Mouse (Mus musculus) stomach, embryonic 15.5 days (tissue): ENCODE data around the gene Ksr2. TPM values are rescaled to one million over a fixed set of nuclear protein-coding genes. Genes with fewer than 3 reads are reported as not detected.
A peak's percentile ranks its signal among the peaks of the same experiment; 100 is the strongest.

ENCODE experiments used
- ATAC-seq: fragments of 200-750 bp; cut with Nextera tagmentation; 2 replicates; pipeline ENCODE4 v1.8.0; 2017; ENCODE audit warnings: low read depth, moderate number of reproducible peaks, moderate TSS enrichment; ENCODE audit not compliant: insufficient read depth, low FRiP score
- H3K27ac ChIP-seq: fragments of 300-500 bp; sonication (generic); 2 replicates; pipeline ENCODE4 v1.5.1; 2015; ENCODE audit warnings: mild to moderate bottlenecking, inconsistent platforms
- H3K27me3 ChIP-seq: fragments of 300-500 bp; sonication (generic); replicated peaks from 2 replicates; pipeline ENCODE4 v1.6.1; 2015; ENCODE audit warnings: inconsistent platforms
- H3K36me3 ChIP-seq: fragments of 300-500 bp; sonication (generic); 2 replicates; pipeline ENCODE4 v1.6.1; 2015; ENCODE audit warnings: inconsistent platforms
- H3K4me1 ChIP-seq: fragments of 300-500 bp; sonication (generic); 2 replicates; pipeline ENCODE4 v1.6.1; 2015; ENCODE audit warnings: inconsistent platforms
- H3K4me2 ChIP-seq: fragments of 300-500 bp; sonication (generic); 2 replicates; pipeline ENCODE4 v1.6.1; 2015; ENCODE audit warnings: mild to moderate bottlenecking, inconsistent platforms
- H3K4me3 ChIP-seq: fragments of 300-500 bp; sonication (generic); replicated peaks from 2 replicates; pipeline ENCODE4 v1.5.1; 2015; ENCODE audit warnings: inconsistent platforms
- H3K9ac ChIP-seq: fragments of 300-500 bp; sonication (generic); 2 replicates; pipeline ENCODE4 v1.6.1; 2015; ENCODE audit warnings: inconsistent platforms
- H3K9me3 ChIP-seq: fragments of 300-500 bp; sonication (generic); 2 replicates; pipeline ENCODE4 v1.6.1; 2016; ENCODE audit warnings: inconsistent platforms
- WGBS: fragments of 180-500 bp; shearing (Covaris S2); methylation state at CpG from one replicate; pipeline ENCODE4 v1.1.7; 2015; 5-methylcytosine and 5-hydroxymethylcytosine counted together
- polyA plus RNA-seq: library from polyadenylated mRNA; unstranded; fragments of >200 nt; fragmentation: Nextera tagmentation; extraction: Ambion mirVana; gene quantifications from 2 replicates; pipeline ENCODE4 v1.2.1, GENCODE M21; 2015

Ksr2 gene
- polyA plus RNA-seq, 1 experiment from 2014 or later = 0.44 TPM

GRCm38 (mm10) chr5:117455546-117455945, 41.7 kb downstream of the Ksr2 start:
- H3K27me3 ChIP-seq = no peaks in the 10 kb centered on the region
- ATAC-seq = no peak
- WGBS = 66% methylated on average over 8 of the region's 8 CpGs

GRCm38 (mm10) chr5:117457121-117457520, 43.3 kb downstream of the Ksr2 start:
- Histone ChIP-seq H3K9me3 (no peaks in the 10 kb centered on the region), H3K4me1 (no peaks in the 10 kb centered on the region), H3K27ac (no peak overlapping the region), H3K36me3 (no peaks in the 10 kb centered on the region), H3K27me3 (no peaks in the 10 kb centered on the region), H3K4me2 (no peak overlapping the region), H3K9ac (no peak overlapping the region), H3K4me3 (no peak overlapping the region)
- no peak for ATAC-seq
- 48% methylated on average over 9 of the region's 9 CpGs for WGBS

More at GRCm38 (mm10) chr5:117455546-117455945, 41.7 kb downstream of the Ksr2 start:
- H3K9me3 ChIP-seq = no peaks in the 10 kb centered on the region
- no peak overlapping the region for H3K27ac ChIP-seq
- no peak overlapping the region for H3K4me3 ChIP-seq
- no peaks in the 10 kb centered on the region for H3K36me3 ChIP-seq
- H3K4me2 ChIP-seq = no peak overlapping the region
- no peaks in the 10 kb centered on the region for H3K4me1 ChIP-seq
- no peak overlapping the region for H3K9ac ChIP-seq

- H3K27me3 ChIP-seq = no peaks in the 10 kb centered on the region
- ATAC-seq = no peak
- WGBS = 62% methylated on average over 8 of the region's 8 CpGs
These were observed 43.8 kb downstream of the Ksr2 start for GRCm38 (mm10) chr5:117457583-117457982.

GRCm38 (mm10) chr5:117458899-117459298, 45.1 kb downstream of the Ksr2 start:
- Histone ChIP-seq H3K4me2 (no peak overlapping the region), H3K27me3 (no peaks in the 10 kb centered on the region), H3K27ac (no peak overlapping the region), H3K9me3 (no peaks in the 10 kb centered on the region), H3K4me3 (no peak overlapping the region), H3K9ac (no peak overlapping the region), H3K36me3 (no peaks in the 10 kb centered on the region), H3K4me1 (no peaks in the 10 kb centered on the region)
- ATAC-seq = no peak
- WGBS = 61% methylated on average over 9 of the region's 9 CpGs

More at GRCm38 (mm10) chr5:117457583-117457982, 43.8 kb downstream of the Ksr2 start:
- Histone ChIP-seq H3K27ac (no peak overlapping the region), H3K4me3 (no peak overlapping the region), H3K4me2 (no peak overlapping the region), H3K4me1 (no peaks in the 10 kb centered on the region), H3K9me3 (no peaks in the 10 kb centered on the region), H3K36me3 (no peaks in the 10 kb centered on the region), H3K9ac (no peak overlapping the region)

- no peak overlapping the region for H3K9ac ChIP-seq
- H3K36me3 ChIP-seq = no peaks in the 10 kb centered on the region
- H3K4me1 ChIP-seq = no peaks in the 10 kb centered on the region
- H3K4me3 ChIP-seq = no peak overlapping the region
- ATAC-seq = no peak
- H3K9me3 ChIP-seq = no peaks in the 10 kb centered on the region
- H3K4me2 ChIP-seq = no peak overlapping the region
- H3K27ac ChIP-seq = no peak overlapping the region
- 91% methylated on average over 14 of the region's 14 CpGs for WGBS
- H3K27me3 ChIP-seq = no peaks in the 10 kb centered on the region
These were observed 46.5 kb downstream of the Ksr2 start for GRCm38 (mm10) chr5:117460261-117460660.

- Histone ChIP-seq H3K27me3 (no peaks in the 10 kb centered on the region), H3K27ac (no peak overlapping the region), H3K4me1 (no peaks in the 10 kb centered on the region), H3K4me2 (no peak overlapping the region), H3K9me3 (no peaks in the 10 kb centered on the region), H3K9ac (no peak overlapping the region), H3K4me3 (no peak overlapping the region), H3K36me3 (no peaks in the 10 kb centered on the region)
- WGBS = 64% methylated on average over 12 of the region's 12 CpGs
- ATAC-seq = peak; percentile 73; the same call in 1 of the 2 replicates
These were observed 53.3 kb downstream of the Ksr2 start for GRCm38 (mm10) chr5:117467052-117467451.

GRCm38 (mm10) chr5:117468961-117469360, 55.2 kb downstream of the Ksr2 start:
- Histone ChIP-seq H3K36me3 (no peaks in the 10 kb centered on the region), H3K27me3 (no peaks in the 10 kb centered on the region), H3K4me2 (no peak overlapping the region), H3K9ac (no peak overlapping the region), H3K4me3 (no peak overlapping the region), H3K27ac (no peak overlapping the region), H3K4me1 (no peaks in the 10 kb centered on the region), H3K9me3 (no peaks in the 10 kb centered on the region)
- WGBS = 78% methylated on average over 4 of the region's 4 CpGs
- no peak for ATAC-seq

- WGBS = 77% methylated on average over 8 of the region's 8 CpGs
- Histone ChIP-seq H3K4me1 (no peaks in the 10 kb centered on the region), H3K36me3 (no peaks in the 10 kb centered on the region), H3K4me3 (no peak overlapping the region), H3K27me3 (no peaks in the 10 kb centered on the region), H3K9me3 (no peaks in the 10 kb centered on the region), H3K9ac (no peak overlapping the region), H3K27ac (no peak overlapping the region), H3K4me2 (no peak overlapping the region)
- no peak for ATAC-seq
These were observed 55.8 kb downstream of the Ksr2 start for GRCm38 (mm10) chr5:117469572-117469971.

GRCm38 (mm10) chr5:117481162-117481561, 67.4 kb downstream of the Ksr2 start:
- Histone ChIP-seq H3K27me3 (no peaks in the 10 kb centered on the region), H3K36me3 (no peaks in the 10 kb centered on the region), H3K4me1 (no peaks in the 10 kb centered on the region), H3K4me3 (no peak overlapping the region), H3K9ac (no peak overlapping the region), H3K4me2 (no peak overlapping the region), H3K27ac (no peak overlapping the region), H3K9me3 (no peaks in the 10 kb centered on the region)
- ATAC-seq = no peak
- WGBS = 62% methylated on average over 3 of the region's 3 CpGs

- no peak for ATAC-seq
These were observed 67.8 kb downstream of the Ksr2 start for GRCm38 (mm10) chr5:117481586-117481985.

GRCm38 (mm10) chr5:117482013-117482412, 68.2 kb downstream of the Ksr2 start:
- Histone ChIP-seq H3K27me3 (no peaks in the 10 kb centered on the region), H3K9me3 (no peaks in the 10 kb centered on the region), H3K4me2 (no peak overlapping the region), H3K4me3 (no peak overlapping the region), H3K4me1 (no peaks in the 10 kb centered on the region), H3K36me3 (no peaks in the 10 kb centered on the region), H3K9ac (no peak overlapping the region), H3K27ac (no peak overlapping the region)
- no peak for ATAC-seq
- WGBS = 79% methylated on average over 11 of the region's 11 CpGs

More at GRCm38 (mm10) chr5:117481586-117481985, 67.8 kb downstream of the Ksr2 start:
- H3K27me3 ChIP-seq = no peaks in the 10 kb centered on the region
- no peak overlapping the region for H3K9ac ChIP-seq
- no peak overlapping the region for H3K4me3 ChIP-seq
- H3K4me1 ChIP-seq = no peaks in the 10 kb centered on the region
- WGBS = 79% methylated on average over 12 of the region's 12 CpGs
- no peak overlapping the region for H3K4me2 ChIP-seq
- H3K9me3 ChIP-seq = no peaks in the 10 kb centered on the region
- H3K36me3 ChIP-seq = no peaks in the 10 kb centered on the region
- H3K27ac ChIP-seq = no peak overlapping the region

- Histone ChIP-seq H3K36me3 (no peaks in the 10 kb centered on the region), H3K9me3 (no peaks in the 10 kb centered on the region), H3K4me2 (no peak overlapping the region), H3K27ac (no peak overlapping the region), H3K9ac (no peak overlapping the region), H3K27me3 (no peaks in the 10 kb centered on the region), H3K4me3 (no peak overlapping the region), H3K4me1 (no peaks in the 10 kb centered on the region)
- WGBS = 51% methylated on average over 6 of the region's 6 CpGs
- no peak for ATAC-seq
These were observed 71.6 kb downstream of the Ksr2 start for GRCm38 (mm10) chr5:117485411-117485810.

- Histone ChIP-seq H3K9me3 (no peaks in the 10 kb centered on the region), H3K27me3 (no peaks in the 10 kb centered on the region), H3K4me1 (no peaks in the 10 kb centered on the region), H3K4me3 (no peak overlapping the region), H3K4me2 (no peak overlapping the region), H3K36me3 (no peaks in the 10 kb centered on the region), H3K27ac (no peak overlapping the region), H3K9ac (no peak overlapping the region)
- no peak for ATAC-seq
- 60% methylated on average over 7 of the region's 7 CpGs for whole genome bisulfite sequencing
These were observed 72.3 kb downstream of the Ksr2 start for GRCm38 (mm10) chr5:117486092-117486491.
